Mouse (Mus musculus): ENCODE data around the gene D330020A13Rik. TPM values are rescaled to one million over a fixed set of nuclear protein-coding genes. Genes with fewer than 3 reads are reported as not detected.

D330020A13Rik gene
- polyA plus RNA-seq, 1 experiment from 2014 or later: not detected

Other genes starting within 250 kb of the D330020A13Rik start
- not detected in 2 replicates for gene Ninj2, start 201.0 kb upstream of the D330020A13Rik start, polyA plus RNA-seq (2014; fragmentation: Nextera tagmentation; extraction: Ambion mirVana)
- 0.09 TPM in 2 replicates for gene B4galnt3, start 195 bp downstream of the D330020A13Rik start, polyA plus RNA-seq (2014; fragmentation: Nextera tagmentation; extraction: Ambion mirVana)
- gene Kdm5a, start 69.8 kb downstream of the D330020A13Rik start, polyA plus RNA-seq (2014; fragmentation: Nextera tagmentation; extraction: Ambion mirVana): 35.4 and 37.0 TPM in 2 replicates
- 11.6 and 11.8 TPM in 2 replicates for gene Ccdc77, start 70.0 kb downstream of the D330020A13Rik start, polyA plus RNA-seq (2014; fragmentation: Nextera tagmentation; extraction: Ambion mirVana)
- gene Il17ra, start 168.9 kb downstream of the D330020A13Rik start, polyA plus RNA-seq (2014; fragmentation: Nextera tagmentation; extraction: Ambion mirVana): 2.2 and 3.6 TPM in 2 replicates
- gene Tmem121b, start 199.4 kb downstream of the D330020A13Rik start, polyA plus RNA-seq (2014; fragmentation: Nextera tagmentation; extraction: Ambion mirVana): 3.2 and 4.3 TPM in 2 replicates
- 9.6 and 13.4 TPM in 2 replicates for gene Hdhd5, start 237.0 kb downstream of the D330020A13Rik start, polyA plus RNA-seq (2014; fragmentation: Nextera tagmentation; extraction: Ambion mirVana)

Data from hindbrain, embryonic 14.5 days (tissue).